Mouse (Mus musculus) spleen, adult 2 months (tissue): ENCODE measurements at regions not wholly inside any gene's neighbourhood (a gene's known extent, or its start where the extent isn't known, plus 50 kb on each side); places are given as distances from the start of the nearest gene placed in this dataset.

Experiments
- CTCF ChIP-seq: fragments of 200-500 bp; IDR thresholded peaks from 2 replicates; pipeline ENCODE4 v1.5.1; 2011; ENCODE audit warnings: mild to moderate bottlenecking, inconsistent platforms; ENCODE audit not compliant: insufficient read depth, insufficient read length, insufficient replicate concordance; ENCODE audit errors: extremely low read depth
- POLR2A ChIP-seq: fragments of 200-500 bp; IDR thresholded peaks from 2 replicates; pipeline ENCODE4 v1.6.1; 2011; ENCODE audit warnings: low read depth, low read length, inconsistent platforms

GRCm38 (mm10) chr2:167839324-167839981, 92.4 kb upstream of the Ptpn1 start:
- no peak for TF ChIP-seq CTCF
- no peak for TF ChIP-seq POLR2A
